Mouse (Mus musculus) megakaryocyte, adult 5-6 weeks (primary cell): ENCODE results near the gene Adap1. TPM values are rescaled to one million over a fixed set of nuclear protein-coding genes. Genes with fewer than 3 reads are reported as not detected.

Source experiments
- ATAC-seq: 2 replicates; pipeline ENCODE4 v1.8.0; 2016; ENCODE audit warnings: mild to moderate bottlenecking, inconsistent platforms; ENCODE audit not compliant: poor library complexity, severe bottlenecking
- total RNA-seq, 2 experiments: library from RNA; stranded (forward) in 1 of 2; stranded (reverse) in 1 of 2; fragments of 153-499, 151-499 nt in 1 of 2; fragments of 221-1000, 200-1000 nt in 1 of 2; gene quantifications; 2 replicates each; pipeline versions ENCODE4 v1.2.3 to v1.2.4; 2015 to 2017

The Adap1 gene
- total RNA-seq (2015) (42.5 and 43.9 TPM in 2 replicates), total RNA-seq (2017) (56.9 and 61.1 TPM in 2 replicates)

DNA sequence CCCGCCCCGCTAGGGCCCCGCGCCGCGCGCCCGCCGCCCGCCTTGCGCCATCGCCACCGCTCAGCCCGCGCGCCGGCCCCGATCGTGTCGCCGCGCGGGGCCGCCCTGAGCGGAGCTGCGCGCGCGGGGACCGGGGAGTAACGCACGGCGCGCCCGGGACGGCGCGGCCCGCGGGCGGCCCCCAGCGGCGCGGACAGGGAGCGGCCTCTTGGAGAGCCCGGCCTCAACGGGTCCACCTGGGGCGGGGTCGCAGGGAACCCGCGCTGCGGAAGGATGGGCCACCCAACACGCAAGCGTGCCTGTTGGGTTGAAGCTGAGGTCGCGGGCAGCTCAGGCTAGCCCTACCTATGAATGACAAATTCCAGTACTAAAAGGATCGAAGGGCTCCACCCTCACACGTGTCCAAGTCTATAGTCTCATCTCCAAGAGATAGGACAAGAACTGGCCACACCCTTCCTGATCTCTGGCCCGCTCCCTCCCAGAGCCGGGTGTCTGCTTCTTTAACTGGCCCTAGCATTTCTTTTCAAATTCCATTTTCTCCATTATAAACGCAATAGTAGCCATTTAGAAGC lies at the start of gene Adap1:
Gene Adap1, minus strand, starts transcription at position 228 of the 572 bp plus-strand sequence.
- ATAC-seq, result peak; percentile 45

DNA sequence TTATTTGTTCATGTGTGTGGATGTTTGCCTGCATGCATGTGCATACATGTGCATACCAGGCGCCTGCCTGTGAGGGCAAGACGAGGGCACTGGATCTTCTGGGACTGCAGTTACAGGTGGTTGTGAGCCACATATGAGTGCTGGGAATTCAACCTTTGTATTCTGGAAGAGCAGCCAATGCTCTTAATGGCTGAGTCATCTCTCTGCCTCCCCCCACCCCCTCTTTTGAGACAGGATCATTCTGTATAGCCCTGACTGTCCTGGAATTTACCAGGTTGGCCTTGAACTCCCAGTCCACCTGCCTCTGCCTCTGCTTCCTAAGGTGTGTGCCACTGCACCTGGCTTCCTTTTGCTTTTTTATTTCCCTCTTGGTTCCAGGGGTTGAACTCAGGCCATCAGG lies 49.4 kb upstream of the Adap1 start:
- ATAC-seq, result no peak

GRCm38 (mm10) chr5:139373889-139374444 lies 48.5 kb upstream of the Adap1 start:
- ATAC-seq, result no peak

- peak; percentile 22 for ATAC-seq
Observed at GRCm38 (mm10) chr5:139373126-139373525, 47.7 kb upstream of the Adap1 start.

DNA sequence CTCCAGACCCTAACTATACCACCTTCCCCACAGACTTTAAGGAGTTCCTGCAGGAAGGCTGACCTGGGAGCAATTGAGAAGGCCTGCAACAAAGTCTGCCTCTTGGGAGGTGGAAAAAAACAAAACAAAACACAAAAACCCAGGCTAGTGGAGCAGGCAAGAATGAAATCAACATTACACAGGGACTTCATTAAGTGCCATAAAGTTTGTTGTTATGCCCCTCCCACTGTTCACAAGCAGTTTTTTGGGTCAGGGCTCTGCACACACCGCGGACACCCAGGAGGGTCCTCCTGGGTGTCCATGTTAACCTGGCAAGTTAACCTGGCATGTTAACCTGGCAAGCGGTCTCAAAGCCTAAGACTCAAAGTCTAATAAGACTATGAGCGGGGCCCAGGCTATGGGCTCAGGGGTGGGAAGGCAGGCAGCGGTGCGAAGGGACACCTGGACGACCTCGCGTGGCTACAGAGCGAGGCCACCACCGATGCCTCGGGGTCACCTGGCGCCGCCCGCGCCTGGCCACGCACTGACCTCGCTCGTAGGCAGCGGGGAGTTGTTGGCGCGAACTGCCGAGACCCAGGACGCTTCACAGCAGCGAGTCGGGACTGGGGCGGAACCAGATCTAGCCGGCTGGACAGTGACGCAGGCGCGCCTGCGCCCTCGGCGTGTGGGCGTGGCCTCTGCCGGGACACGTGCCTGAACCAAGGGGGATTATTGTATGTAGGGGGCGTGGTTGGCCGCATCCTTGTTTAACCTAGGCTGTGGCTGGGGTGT lies 46.4 kb upstream of the Adap1 start:
- ATAC-seq, result peak; percentile 92

DNA sequence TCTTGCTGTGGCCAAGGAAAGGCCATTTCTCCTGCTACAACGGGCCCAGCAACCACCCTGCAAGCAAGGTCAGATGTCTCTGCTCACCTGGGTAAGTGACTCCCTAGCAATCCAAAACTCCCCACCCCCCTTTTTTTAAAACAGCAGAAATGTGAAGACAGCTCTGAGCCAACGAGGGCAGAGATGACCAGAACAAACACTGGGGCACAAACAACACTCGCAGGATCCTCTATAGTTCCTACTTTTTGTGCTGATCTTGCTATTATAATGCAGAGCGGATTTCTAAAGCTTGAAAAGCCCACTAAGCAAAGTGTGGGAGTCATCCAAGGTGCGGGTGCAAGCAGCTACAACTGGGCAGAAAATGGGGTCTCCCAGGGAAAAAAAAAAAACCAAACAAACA lies 45.7 kb upstream of the Adap1 start:
- no peak for ATAC-seq

GRCm38 (mm10) chr5:139370336-139370735 lies 44.9 kb upstream of the Adap1 start:
- ATAC-seq, result no peak

DNA sequence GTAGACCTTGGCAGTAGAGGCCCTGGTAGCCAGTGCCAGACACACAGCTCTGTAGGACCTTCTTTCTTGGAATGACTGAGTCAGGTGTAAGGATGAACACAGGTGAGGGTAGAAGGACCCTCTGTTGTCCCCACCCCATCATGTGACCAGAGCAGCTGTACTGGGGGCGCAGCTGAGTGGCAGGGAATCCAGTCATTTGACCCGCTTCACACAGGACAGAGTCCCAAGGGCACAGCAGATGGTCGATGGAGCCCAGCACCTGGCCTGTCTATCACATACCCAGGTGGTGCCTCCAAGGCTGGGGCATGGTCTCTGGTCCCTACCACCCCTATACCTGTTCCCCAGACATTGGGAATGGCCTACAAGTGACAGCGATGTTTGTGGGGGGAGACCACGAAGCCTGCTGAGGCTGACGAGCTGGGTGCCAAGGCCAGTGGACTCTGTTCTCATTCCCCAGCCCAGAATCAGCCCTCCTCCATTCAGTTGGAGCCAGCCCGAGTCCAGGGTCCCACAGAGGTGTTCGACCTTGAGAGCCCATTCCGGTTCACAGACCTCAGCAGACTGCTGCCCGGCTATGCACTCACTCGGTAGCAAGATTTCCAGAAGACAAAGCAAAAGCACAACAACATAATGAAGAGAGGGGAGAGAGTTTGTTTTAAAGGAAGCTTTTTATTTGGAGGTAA lies 43.4 kb upstream of the Adap1 start:
- no peak for ATAC-seq

DNA sequence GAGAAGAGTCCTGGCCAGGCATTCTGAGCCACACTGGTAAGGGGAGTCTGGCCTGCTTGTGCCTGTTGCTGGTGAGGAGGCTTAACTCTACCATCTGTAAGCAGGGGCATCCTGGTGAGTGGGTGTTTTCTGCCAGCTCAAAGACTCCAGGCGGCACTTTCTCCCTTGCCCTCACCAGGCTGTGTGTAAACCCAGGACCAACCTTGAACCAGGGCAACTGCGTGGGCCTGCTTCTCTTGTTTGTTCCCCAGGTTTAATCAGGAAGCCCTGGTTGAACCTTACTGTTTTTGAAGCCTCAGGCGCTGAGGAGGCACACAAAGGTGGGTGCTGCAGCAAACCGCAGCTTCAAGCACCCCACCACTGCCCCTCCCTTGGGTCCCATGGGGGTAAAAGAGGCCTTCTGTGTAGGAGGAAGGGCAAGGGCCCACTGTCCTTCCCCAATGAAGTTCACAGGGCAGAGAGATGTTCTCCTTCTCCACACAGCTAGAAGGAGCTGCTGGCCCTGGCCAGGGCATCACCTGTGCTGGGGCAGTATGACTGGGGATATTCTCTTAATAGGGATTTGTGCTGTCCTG lies 42.5 kb upstream of the Adap1 start:
- ATAC-seq, result no peak

DNA sequence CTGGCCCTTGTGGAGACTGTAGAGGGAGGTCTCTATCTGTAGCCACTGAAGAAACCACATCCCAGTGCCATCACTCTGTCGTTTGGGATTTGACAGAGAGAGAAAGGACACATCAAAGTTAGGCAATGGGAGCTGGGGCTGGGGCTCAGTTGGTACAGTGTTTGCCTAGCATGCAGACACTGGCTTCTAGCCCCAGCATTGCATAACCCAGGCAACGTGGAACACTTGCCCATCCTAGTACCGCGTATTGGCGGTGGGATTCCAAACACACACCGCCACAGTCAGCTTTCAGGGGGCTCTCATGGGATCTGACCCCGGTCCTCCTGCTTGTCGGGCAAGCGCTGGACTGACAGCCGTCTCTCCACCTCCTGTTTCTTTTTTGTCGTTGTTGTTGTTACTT lies 41.1 kb upstream of the Adap1 start:
- no peak for ATAC-seq

DNA sequence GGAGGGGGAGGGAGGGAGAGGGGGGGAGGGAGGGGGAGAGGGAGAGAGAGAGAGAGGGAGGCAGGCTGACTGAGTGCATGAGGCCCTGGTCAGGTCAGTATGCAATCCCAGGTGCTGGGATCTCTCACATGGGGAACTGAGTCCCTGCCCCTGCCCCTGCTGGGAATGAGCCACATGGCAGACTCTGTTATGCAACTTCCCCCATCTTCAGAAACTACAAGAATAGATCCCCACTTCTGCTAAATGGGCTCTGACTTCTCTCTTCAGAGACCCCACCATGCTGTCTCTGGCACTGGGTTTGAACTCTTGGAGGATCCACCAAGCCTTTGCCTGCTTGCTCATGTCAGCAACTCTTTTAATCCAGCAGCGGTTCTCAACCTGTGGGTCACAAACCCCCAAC lies 40.4 kb upstream of the Adap1 start:
- ATAC-seq, result peak; percentile 73

- no peak for ATAC-seq
Observed at GRCm38 (mm10) chr5:139364911-139365571, 39.6 kb upstream of the Adap1 start.

- peak; percentile 70 for ATAC-seq
Observed at GRCm38 (mm10) chr5:139364260-139364910, 39.0 kb upstream of the Adap1 start.

DNA sequence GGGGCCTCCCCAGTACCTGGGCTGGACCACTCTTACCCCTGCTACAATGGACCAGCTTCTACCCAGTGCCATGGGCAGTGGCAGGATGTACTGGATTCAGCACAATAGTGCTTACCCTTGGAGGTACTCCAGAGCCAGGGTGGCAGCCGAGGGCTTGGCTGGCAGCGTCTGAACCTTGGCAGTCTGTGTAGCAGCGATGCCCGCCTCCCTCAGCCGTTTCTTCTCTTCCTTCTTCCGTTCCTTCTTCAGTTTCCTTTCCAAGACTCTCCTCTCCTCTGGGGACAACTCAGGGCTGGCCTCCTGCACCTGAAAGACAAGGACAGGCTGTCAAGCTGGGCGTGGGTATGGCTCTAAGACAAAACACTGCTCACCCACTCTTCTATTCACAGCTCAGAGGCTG lies 38.4 kb upstream of the Adap1 start:
- no peak for ATAC-seq

DNA sequence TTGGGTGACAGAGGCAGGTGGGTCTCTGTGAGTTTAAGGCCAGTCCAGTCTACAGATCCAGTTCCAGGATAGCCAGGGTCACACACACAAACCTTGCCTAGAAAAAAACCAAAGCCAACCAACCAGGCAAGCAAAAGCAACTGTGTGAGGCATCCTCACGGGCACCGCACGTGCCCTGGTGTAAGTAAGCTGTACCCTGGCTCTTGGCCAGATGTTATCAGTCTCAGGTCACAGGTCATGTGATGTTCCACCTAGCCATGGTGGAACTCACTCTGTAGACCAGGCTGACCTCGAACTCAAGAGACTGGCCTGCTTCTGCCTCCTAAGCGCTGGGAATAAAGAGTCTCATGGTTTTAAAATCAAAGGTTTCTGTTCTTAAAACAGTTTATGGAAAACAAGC lies 33.8 kb upstream of the Adap1 start:
- no peak for ATAC-seq

DNA sequence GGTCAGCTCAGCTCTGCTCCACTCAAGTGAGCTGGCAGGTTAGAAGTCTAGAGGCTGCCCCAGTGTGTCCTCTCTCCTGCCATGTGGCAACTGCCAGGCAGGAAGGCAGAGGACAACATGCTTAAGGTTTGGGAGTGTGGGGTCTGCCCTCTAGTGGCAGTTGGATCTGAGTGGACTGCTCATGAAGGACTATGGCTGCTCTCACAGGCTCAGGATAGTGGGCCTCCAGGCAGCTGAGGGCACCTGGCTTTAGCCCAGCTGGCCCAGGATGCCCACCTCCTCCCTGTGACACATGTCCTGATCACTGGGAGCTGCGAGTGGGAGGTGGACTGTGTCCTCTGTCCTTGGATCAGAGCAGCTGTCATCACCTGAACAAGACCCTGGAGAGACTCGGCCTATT lies 33.2 kb upstream of the Adap1 start:
- peak; percentile 53 for ATAC-seq

GRCm38 (mm10) chr5:139355235-139355772 lies 29.9 kb upstream of the Adap1 start:
- ATAC-seq, result peak; percentile 84

- ATAC-seq, result no peak
Observed at GRCm38 (mm10) chr5:139353946-139354345, 28.5 kb upstream of the Adap1 start.

DNA sequence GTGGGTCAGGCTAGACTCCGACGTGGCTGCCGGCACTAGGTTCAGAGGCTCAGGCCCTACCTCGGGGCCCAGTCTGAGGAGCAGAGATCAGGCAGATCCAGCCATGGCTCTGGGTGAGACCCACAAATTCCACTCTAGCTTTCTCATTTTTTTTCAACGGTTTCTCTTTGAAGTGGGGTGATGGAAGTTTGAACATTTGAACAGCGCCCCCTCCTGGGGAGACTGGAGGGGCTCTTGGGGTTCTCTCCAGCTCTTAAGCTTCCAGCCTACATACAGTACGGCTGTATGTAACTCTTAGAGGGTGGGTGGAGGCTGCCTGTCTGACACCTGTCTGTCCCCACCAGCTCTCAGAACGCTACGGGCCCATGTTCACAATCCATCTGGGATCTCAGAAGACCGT lies 28.1 kb upstream of the Adap1 start:
- ATAC-seq, result no peak

GRCm38 (mm10) chr5:139352317-139352716 lies 26.9 kb upstream of the Adap1 start, which contains the start of gene Cyp2w1:
Gene Cyp2w1, plus strand, starts transcription at chr5:139352617.
- ATAC-seq, result no peak
